Mouse (Mus musculus): Measurements from ENCODE around the gene Hcrt.

Gene Hcrt

DNA sequence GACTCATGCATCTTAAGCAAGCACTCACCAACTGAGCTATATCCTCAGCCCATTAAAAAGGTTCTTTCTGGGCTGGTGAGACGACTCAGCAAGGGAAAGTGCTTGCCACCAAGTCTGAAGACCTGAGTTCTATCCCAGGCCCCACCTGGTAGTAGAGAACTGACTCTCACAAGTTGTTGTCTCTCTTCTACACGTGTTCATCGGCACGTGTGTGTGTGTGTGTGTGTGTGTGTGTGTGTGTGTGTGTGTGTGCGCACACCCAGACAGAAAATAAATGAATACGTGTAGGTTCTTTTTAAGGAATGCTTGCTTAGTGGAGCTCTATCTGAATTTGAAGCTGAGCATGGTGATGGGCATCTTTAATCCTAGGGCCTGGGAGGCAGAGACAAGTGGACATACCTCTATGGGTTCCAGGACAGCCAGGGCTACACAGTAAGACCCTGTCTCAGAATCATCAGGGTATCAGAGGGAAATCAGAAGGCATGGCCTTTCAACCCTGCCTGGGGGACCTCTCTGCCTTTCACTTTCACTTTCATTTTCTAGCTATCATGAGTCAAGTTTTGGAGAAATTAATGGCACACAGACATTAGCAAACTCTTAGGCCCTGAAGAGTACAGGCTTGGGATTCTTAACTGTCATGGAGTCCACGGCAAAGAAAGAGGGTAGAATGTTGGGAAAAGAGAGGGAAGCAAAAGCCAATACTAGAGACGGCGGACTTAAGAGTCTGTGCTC lies 27.4 kb downstream of the Hcrt start:
- no peak for DNase-seq

DNA sequence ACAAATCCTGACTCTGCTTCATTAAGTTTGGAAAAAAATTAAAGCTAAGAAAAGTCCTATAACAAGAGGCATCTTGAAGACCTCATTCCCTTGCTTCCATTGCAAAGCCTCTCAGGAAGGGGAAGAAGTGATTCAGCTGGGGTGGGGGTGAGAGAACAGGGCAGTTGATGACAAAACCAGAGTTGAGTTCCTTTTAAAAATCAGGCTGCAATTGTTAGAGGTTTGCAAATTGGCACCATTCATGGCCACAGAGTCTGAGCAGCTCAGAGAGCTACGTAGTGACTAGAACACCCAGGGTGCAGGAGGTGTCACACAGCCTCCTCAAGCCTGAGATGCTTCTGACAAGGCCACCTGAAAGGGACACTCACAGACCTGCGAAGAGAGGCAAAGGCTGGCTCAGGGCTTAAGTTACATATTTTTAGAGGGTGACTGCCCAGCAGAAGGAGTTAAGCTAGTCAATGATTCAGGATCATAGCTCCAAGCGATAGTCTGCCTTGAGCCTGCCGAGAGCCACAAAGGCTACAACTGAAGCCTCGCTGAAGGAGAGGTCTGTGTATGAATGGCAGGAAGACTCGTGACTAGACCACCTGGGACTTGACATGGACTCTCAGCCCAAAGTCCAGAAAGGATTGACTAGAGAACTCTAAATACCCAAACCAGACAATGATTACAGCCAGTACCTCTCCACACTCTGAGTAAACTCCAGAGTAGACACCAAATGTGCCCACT lies 32.1 kb downstream of the Hcrt start:
- DNase-seq = no peak

DNA sequence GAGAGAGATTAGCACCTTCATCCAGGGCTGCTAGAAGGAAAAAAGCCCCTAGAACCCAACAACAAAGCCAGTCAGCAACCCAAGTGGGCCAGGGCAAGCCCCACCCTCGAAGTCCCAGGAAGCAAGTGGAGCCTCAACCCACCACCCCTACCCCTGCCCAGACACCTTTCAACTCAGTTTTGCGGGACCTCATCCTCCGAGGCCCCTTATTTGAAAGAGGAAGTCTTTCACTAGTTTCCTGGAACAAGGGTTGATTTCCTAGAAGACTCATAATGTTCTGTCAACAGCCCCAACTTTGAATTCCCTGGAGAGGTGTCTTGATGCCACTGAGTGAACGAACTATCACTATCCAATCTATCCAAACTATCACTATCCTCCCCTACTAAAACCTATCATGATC lies 32.8 kb downstream of the Hcrt start:
- DNase-seq = no peak

DNA sequence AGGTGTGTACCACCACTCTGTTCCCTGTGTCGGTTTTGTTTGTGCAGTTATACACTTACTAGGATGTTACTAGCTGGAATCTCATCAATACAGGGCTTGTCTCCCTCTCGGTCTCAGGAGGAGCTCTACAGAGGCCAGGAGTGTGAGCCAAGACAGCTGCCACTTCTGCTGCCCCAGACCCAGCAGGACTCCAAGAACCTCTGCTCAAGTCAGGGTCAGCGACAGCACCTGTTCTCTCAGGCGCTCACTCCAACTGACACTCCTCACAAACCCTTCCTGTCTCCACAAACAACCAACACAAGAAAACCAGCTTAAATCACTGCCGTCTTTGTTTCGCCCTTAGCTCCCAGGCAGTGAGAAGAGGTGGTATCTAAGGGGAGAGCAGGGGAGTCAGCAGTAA lies 34.1 kb downstream of the Hcrt start:
- DNase-seq = no peak

DNA sequence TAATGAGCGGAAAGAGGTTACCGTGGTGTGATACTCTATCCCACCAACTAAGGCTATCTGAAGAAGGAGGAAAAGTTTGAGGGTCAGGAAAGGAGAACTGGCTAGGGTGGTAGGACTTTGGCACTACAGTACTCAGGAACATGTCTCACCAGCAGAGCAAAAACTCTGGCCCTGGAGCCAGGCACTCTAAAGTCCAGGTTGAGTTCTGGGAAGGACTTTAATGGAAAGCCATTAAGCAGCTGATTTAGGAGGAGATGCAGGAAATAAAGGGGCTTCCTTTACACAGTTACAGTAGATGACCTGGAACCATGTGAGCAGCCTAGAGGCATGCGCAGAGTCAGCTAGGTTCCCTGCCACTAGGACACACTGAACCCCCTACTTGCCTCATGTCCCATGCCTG lies 35.5 kb downstream of the Hcrt start:
- DNase-seq = no peak

DNA sequence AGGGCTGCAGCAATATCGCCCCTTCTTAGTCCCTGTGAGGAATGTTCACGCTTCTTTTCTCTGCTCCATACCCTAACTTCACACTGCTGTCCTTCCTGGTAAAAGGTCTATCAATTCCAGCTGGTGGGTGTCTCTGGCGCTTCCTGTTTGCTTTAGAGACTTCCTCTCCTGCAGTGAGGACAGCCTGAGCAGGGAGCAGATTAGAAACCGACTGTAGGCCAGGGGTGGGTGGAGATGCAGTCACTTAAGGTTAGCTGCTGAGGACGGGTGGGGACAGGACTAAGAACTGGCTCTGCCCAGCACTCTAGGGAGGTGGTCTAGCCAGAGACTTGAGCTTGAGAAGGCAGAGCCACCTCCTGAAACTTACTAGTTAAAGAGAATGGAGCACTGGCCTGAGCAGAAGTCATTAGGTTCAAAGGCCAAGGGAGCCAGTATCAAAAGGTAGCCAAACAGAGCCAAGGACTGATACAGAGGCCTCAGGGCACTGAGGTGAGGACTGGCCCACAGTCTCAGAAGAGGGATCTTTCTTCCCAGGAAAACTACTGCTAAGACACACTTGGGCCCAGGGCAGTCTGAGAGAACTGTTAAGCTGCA lies 37.7 kb downstream of the Hcrt start:
- DNase-seq = no peak

- DNase-seq = no peak
These were observed 40.2 kb downstream of the Hcrt start for GRCm38 (mm10) chr11:100722493-100723028.

GRCm38 (mm10) chr11:100721776-100722492 lies 40.8 kb downstream of the Hcrt start:
- DNase-seq = no peak

DNA sequence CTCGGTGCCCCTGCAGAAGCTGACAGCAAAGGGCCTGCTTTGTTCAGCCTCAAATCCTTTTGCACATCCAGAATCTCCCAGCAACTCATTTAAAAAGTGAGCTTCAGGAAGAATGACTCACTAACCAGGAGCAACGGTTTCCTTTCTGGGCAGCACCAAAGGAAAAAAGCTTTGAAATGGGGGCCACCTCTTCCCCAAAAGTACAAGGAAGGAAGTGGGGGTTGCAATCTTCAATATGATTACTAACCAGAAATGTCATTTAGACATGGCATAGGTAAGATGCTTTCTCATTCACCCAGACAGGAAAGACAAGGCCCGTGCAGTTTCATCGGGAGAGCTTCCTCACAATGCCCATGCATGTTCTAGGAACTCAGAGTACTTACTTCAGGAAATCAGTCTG lies 41.5 kb downstream of the Hcrt start:
- DNase-seq = no peak

- no peak for DNase-seq
These were observed 42.4 kb downstream of the Hcrt start for GRCm38 (mm10) chr11:100720345-100720744.

DNA sequence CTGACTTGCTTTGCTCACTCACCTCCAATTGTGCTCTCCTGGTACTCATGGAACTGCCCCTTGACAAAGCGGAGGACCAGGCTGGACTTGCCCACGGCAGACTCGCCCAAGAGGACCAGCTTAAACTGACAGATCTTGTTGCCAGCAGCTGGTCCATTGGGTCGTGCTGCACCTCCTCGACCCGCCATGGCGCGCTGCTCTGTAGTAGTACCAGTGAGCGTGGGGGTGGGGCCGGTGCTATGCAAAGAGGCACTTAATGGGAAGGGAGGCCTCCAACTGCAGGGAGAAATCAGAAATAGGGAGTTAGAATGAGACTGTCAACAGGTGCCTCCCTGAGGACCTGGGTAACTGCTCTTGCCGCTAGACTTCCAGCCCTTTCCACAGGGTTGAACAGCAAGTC lies 42.8 kb downstream of the Hcrt start:
- no peak for DNase-seq

DNA sequence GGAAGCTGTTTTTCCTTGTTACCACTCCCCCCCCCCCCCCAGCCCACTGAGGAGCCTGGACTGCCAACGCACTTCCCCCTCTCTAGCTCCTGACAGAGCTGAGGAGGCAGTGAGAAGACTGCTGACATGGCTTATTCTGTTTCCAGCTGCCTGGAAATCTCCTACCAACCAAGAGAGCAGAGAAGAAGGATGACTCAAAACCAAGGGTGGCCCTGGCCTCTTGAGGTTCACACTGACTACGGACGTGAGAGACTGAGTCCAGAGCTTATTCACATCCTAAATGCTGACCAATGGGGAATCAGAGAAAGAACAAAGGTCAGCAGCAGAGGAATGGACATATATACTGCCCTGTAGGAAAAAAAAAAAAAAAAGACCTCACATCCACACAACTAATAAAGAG lies 43.4 kb downstream of the Hcrt start:
- DNase-seq = no peak

- no peak for DNase-seq
These were observed 43.9 kb downstream of the Hcrt start for GRCm38 (mm10) chr11:100718866-100719265.

DNA sequence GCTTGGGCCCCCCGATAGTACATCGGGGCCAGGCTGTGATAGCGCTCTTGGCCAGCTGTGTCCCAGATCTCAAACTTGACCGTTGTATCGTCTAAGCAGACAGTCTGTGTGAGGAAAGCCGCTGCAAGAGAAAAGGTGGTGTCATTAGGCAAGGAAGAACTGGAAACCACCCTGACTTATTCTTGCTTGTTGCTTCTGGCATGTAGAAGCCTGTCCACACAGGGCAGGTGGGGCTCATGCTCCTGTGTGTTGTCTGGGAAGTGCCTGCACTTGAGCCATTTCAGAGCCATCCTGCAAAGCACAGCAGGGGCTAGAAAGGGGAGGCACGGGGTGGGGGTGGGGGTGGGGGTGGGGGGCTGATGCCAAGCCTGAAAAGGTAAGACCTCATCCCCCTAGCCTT lies 44.3 kb downstream of the Hcrt start:
- DNase-seq = no peak

GRCm38 (mm10) chr11:100716649-100717048 lies 46.1 kb downstream of the Hcrt start:
- DNase-seq = no peak

GRCm38 (mm10) chr11:100714948-100715347 lies 47.8 kb downstream of the Hcrt start:
- DNase-seq = no peak

GRCm38 (mm10) chr11:100714534-100714915 lies 48.2 kb downstream of the Hcrt start:
- DNase-seq = peak; percentile 83 to 92

DNA sequence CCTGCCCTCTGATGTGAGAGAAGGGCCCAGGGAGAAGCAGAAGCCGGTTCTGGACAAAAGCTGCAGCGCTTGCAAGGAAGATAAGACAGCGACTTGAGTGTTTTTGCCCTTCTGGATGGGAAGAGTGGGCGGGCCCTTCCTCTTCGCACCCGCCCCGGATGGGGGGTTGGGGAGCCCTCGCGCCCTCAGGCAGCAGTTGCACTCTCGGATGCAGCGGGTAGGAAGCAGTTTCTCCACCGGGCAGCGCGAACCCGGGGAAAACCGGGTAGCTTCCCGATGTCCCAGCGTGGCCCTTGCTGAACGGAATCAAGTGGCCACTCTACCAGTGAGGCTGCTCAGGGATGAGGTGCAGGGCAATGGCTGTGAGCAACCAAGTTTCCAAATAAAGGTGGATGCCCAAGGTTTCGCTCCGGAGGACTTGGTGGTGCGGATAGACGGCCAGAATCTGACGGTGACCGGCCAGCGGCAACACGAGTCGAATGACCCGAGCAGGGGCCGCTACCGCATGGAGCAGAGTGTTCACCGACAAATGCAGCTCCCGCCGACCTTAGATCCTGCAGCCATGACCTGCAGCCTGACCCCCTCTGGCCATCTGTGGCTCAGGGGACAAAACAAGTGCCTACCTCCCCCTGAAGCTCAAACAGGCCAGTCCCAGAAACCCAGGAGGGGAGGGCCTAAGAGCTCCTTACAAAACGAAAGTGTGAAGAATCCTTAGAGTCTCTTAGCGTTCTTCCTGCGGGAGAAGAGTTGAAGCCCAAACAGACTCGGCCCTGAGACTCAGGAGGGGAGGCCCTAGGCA lies 48.8 kb downstream of the Hcrt start, which contains the start of gene Hspb9:
Hspb9 (plus strand) TSS at position 116 of the 799 bp plus-strand sequence.
- peak; percentile 27 to 53 for DNase-seq

DNA sequence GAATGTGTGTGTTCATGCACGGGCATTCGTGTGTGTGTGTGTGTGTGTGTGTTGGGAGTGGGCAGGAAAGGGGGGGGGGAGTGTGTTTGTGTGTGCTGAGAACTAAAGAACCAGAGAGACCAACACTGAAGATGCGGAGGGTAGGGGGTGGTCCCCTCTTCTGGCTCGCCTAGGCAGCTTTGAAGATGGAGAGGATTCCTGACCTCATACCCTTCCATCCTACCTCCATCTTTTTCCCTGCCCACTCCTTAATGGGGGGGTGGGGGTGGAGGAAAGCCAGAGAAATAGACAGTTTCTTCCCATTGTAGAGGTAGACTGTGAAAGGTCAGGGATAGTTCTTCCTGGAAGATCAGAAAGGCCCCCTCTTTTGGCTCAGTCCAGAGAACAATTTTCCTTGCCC lies 49.6 kb downstream of the Hcrt start:
- no peak for DNase-seq

DNA sequence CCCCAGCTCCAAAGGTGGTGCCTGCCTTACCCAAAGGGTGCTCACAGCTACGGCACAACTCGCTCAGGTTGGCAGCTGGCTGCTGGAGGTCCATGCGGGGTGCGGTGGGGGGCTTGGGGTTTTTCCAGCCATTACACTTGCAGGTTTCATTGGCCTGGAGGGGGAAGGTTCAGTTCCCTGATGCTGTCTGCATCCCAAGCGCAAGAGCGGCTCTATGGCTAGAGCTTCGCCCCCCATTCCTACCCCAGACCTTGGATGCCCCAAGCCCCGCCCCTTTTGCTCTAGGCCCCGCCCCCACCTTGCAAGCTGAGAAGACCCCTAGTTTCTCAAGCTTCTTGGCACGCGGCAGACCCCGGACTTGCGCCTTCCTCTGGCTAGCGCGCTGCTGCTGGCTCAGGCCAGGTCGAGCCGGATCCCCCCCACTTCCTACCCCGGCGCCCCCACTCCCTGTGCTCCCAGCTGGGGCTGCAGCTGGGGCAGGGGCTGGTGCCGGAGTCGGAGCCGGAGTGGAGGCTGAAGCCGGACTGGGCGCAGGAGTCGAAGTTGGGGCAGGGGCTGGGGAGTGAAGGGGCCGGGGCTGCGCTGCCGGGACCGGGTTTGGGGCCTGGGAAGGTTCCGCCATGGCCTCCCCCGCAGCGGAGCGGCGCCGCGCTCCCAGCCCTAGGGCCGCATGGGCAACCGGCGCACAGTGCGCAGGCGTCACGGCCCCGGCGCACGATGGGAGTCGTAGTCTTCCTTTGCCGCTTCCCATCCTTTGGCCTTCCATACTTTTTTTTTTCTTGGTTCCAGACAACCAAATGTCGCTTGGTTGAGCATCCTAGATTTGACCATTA lies 50.7 kb downstream of the Hcrt start, which contains the start of gene Kat2a:
Kat2a (minus strand) TSS at position 683 of the 833 bp plus-strand sequence.
- DNase-seq = peak; percentile 87 to 94

Measured in cerebellum, postnatal 25 days (tissue).